Mouse (Mus musculus) liver (tissue): ENCODE results near the gene Kantr.

Source experiments
- DNase-seq: peaks from one replicate; pipeline ENCODE4 v3.0.0-alpha.2; 2020; ENCODE audit warnings: mixed read lengths

Gene Kantr

DNA sequence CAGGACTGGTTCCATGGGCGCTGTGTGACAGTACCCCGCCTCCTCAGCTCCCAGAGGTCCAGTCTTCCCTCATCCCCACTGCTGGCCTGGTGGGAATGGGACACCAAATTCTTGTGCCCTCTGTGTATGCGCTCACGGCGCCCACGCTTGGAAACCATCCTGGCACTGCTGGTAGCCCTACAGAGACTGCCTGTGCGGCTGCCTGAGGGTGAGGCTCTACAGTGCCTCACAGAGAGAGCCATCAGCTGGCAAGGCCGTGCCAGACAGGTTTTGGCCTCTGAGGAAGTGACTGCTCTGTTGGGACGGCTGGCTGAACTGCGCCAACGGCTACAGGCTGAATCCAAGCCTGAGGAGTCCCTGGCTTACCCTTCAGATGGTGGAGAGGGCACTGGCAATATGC lies 56.1 kb downstream of the Kantr start:
- DNase-seq = no peak
